In genomic region chr6:28102608-28103316, GRCm38 (mm10) we compare ENCODE assay signal across 16 mouse cellular contexts. TPM values are rescaled to one million over a fixed set of nuclear protein-coding genes. Genes with fewer than 3 reads are reported as not detected.
"Had no signal": no experiment of that assay in that cellular context is flagged by ENCODE, and none has a peak within 500 bp of the region (broad histone marks: within the 10 kb centered on the region; RNA-seq: fewer than 3 reads in every experiment).

No protein-coding gene starts in this region.

- H3K9ac ChIP-seq: kidney, embryonic 15.5 days; liver, embryonic 15.5 days; neural tube, embryonic 12.5 days; stomach, embryonic 15.5 days had no signal

- H3K4me3 ChIP-seq: kidney, embryonic 15.5 days; left cerebral cortex, adult 2 months; limb, embryonic 10.5 days; liver, embryonic 15.5 days; myocyte; neural tube, embryonic 12.5 days; stomach, embryonic 15.5 days had no signal

- ATAC-seq: lung, postnatal 0 days had no signal

- DNase-seq: kidney, adult 2 months; kidney, postnatal 14 days; lung, adult 2 months; lung, postnatal 4 days; right cerebral cortex, postnatal 14 days; thymus, adult 2 months; thymus, postnatal 36 days had no signal

- H3K36me3 ChIP-seq: kidney, embryonic 15.5 days; limb, embryonic 10.5 days; liver, embryonic 15.5 days; neural tube, embryonic 12.5 days; stomach, embryonic 15.5 days had no signal

- H3K9me3 ChIP-seq: kidney, embryonic 15.5 days; limb, embryonic 10.5 days; liver, embryonic 15.5 days; neural tube, embryonic 12.5 days; stomach, embryonic 15.5 days had no signal

- H3K4me1 ChIP-seq: kidney, embryonic 15.5 days; limb, embryonic 10.5 days; liver, embryonic 15.5 days; neural tube, embryonic 12.5 days; stomach, embryonic 15.5 days had no signal

- H3K27me3 ChIP-seq: kidney, embryonic 15.5 days; liver, embryonic 15.5 days; neural tube, embryonic 12.5 days; stomach, embryonic 15.5 days had no signal

- H3K27ac ChIP-seq: kidney, embryonic 15.5 days; left cerebral cortex, adult 2 months; limb, embryonic 10.5 days; liver, embryonic 15.5 days; neural tube, embryonic 12.5 days; stomach, embryonic 15.5 days had no signal

- H3K4me2 ChIP-seq: kidney, embryonic 15.5 days; liver, embryonic 11.5 days; liver, embryonic 15.5 days; neural tube, embryonic 12.5 days; stomach, embryonic 15.5 days had no signal

RNA-seq across cellular contexts. Expression of gene Grm8, which starts 32.2 kb away (rescaled TPM):
- polyA plus RNA-seq: kidney, adult 2 months; liver, embryonic 15.5 days; lung, adult 2 months; lung, postnatal 0 days; myocyte had no signal
